Mouse (Mus musculus): ENCODE measurements at regions not wholly inside any gene's neighbourhood (a gene's known extent, or its start where the extent isn't known, plus 50 kb on each side); places are given as distances from the start of the nearest gene placed in this dataset.

DNA sequence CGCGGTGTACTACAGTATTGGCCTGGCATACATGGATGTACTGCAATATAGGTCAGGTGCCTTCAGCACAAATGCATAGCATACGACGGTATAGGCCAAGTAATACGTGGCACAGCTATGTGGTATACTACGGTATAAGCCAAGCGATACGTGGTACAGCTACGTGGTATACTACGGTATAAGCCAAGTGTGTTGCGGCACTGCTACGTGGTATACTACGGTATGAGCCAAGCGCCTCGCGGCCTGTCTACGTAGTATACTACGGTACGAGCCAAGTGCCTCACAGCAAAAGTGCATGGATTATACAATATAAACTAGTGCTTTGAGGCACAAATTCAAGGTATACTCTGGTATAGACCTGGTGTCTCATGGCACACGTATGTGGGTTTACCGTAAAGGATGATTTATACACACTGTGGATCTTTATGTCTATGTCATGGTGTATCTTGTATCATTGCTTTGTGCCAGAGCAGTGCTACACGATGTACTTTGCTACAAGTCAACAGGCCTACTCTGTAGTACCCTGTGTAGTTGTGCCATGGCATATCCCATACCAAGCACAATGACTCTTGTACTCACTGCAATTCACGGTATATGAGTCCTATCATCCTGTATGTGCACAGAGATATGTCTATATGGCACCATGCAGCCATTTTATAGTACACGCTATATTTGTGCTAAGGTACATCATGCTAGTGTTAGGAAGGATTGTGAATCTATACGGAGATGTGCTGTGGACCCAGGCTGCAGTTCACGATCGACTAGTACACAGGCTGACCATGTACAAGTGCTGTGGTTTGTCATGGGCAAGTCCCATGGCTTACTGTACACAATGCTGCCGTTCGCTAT is 72.5 kb downstream of the Rtl1 start:
- TF ChIP-seq CTCF (IDR thresholded peaks at IDR 0.05; ENCODE audit: insufficient read depth, low read depth, low read length) (no peak), POLR2A (IDR thresholded peaks at IDR 0.05; ENCODE audit: insufficient read depth, low read depth, low read length) (no peak)
- 84% methylated on average over 29 of the region's 29 CpGs for WGBS
- H3K27ac ChIP-seq (ENCODE audit: insufficient read depth, low read depth, low read length) = no peak overlapping the region
- H3K4me3 ChIP-seq (ENCODE audit: insufficient read depth, low read depth, low read length) = peak overlapping the region; percentile 2; the same call in 1 of the 2 replicates
- H3K4me1 ChIP-seq (ENCODE audit: control insufficient read depth, insufficient read depth, low read length) = no peaks in the 10 kb centered on the region

DNA sequence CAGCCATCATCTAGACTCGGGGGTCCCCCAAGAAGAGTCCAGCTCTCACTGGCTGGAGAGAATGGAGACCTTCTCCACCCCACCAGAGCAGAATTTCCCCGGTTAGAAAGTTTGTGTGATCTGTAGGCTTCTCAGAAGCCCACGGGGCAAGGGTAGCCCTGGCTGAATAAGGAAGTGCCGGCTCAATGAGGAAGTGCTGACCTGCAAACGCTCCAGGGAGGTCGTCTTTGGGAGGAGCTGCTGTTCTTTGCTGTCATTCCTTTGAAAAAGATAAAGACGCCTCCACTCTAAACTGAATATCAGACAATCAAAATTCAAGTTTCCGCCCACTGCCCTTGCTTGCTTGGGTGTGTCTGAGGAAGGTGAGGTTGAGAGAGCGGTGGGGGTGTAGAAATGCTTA is 73.0 kb downstream of the Dlk1 start:
- Histone ChIP-seq H3K4me1 (ENCODE audit: control insufficient read depth, insufficient read depth, low read length) (no peaks in the 10 kb centered on the region), H3K4me3 (ENCODE audit: insufficient read depth, low read depth, low read length) (no peak overlapping the region), H3K27ac (ENCODE audit: insufficient read depth, low read depth, low read length) (no peak overlapping the region)
- no peak for TF ChIP-seq POLR2A (IDR thresholded peaks at IDR 0.05; ENCODE audit: insufficient read depth, low read depth, low read length)
- no peak for TF ChIP-seq CTCF (IDR thresholded peaks at IDR 0.05; ENCODE audit: insufficient read depth, low read depth, low read length)
- 77% methylated on average over 9 of the region's 9 CpGs for WGBS

DNA sequence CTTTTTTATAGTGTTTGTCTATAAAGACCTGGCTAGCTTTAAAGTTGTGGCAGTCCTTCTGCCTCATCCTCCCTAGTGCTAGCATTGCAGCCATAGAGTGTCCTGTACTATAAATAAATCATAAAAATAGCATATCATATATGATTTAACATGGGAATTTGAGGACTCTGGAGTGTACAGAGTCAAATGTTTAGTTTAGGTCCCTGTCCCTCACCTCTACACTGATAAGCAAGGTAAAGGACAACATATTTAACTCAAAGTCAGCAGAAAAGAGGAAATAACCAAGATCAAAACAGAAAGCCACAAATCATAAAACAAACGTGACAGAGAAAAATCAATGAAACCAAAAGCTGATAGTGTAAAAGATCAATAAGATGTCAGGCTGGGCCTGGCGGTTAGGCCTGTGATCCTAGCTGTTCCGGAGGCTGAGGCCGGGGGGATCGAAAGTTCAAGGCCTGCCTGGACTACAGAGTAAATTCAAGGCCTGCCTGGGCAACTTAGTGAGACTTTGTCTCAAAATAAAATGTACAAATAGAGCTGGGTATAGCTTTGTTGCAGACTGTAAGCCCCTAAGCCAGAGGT is 68.7 kb downstream of the Dlk1 start:
- TF ChIP-seq POLR2A (IDR thresholded peaks at IDR 0.05; ENCODE audit: insufficient read depth, low read depth, low read length) (no peak), CTCF (IDR thresholded peaks at IDR 0.05; ENCODE audit: insufficient read depth, low read depth, low read length) (no peak)
- WGBS = 95% methylated on average over 5 of the region's 5 CpGs
- Histone ChIP-seq H3K27ac (ENCODE audit: insufficient read depth, low read depth, low read length) (no peak overlapping the region), H3K4me1 (ENCODE audit: control insufficient read depth, insufficient read depth, low read length) (no peaks in the 10 kb centered on the region; the same call in 1 of the 2 replicates), H3K4me3 (ENCODE audit: insufficient read depth, low read depth, low read length) (no peak overlapping the region)

DNA sequence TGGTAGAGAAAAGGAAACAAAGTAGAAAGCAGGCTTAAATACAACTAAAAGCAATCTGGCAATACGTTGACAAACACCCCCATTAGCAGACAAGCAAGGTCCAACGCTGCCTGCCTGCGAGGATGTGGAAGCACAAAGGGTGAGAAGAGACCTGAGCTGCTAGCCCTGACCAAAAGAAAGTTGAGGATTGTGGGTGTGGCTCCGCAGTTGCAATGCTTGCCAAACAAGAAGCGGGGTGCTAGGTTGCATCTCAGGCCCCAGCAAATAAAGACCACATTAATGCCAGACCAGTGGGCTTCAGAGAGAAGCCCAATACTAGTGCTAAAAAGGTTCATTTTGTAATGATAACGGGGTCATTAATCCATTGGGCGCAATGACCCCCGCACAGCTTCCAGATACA is 67.8 kb downstream of the Dlk1 start:
- TF ChIP-seq POLR2A (IDR thresholded peaks at IDR 0.05; ENCODE audit: insufficient read depth, low read depth, low read length) = no peak
- no peak for TF ChIP-seq CTCF (IDR thresholded peaks at IDR 0.05; ENCODE audit: insufficient read depth, low read depth, low read length)
- 33% methylated on average over 8 of the region's 8 CpGs for WGBS
- Histone ChIP-seq H3K4me3 (ENCODE audit: insufficient read depth, low read depth, low read length) (no peak overlapping the region), H3K4me1 (ENCODE audit: control insufficient read depth, insufficient read depth, low read length) (no peaks in the 10 kb centered on the region; the same call in 1 of the 2 replicates), H3K27ac (ENCODE audit: insufficient read depth, low read depth, low read length) (no peak overlapping the region)

DNA sequence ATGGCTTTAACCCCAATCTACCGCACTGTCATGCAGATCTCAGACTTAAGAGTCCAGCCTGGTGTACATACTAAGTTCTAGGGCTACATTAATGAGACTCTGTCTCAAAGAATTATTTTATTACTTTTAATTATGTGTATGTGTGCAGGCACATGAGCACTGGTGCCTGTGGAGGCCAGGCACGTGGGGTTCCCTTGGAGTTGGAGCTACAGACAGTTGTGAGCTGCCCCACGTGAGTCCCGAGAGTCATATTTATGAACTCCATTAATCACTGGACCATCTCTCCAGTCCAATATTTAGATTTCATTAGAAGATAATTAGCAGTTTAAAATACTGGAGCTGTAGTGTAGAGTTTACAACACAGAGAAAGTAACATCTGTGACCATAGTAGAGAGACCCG is 67.2 kb downstream of the Dlk1 start:
- no peaks in the 10 kb centered on the region; the same call in 1 of the 2 replicates for H3K4me1 ChIP-seq (ENCODE audit: control insufficient read depth, insufficient read depth, low read length)
- H3K4me3 ChIP-seq (ENCODE audit: insufficient read depth, low read depth, low read length) = no peak overlapping the region
- TF ChIP-seq CTCF (IDR thresholded peaks at IDR 0.05; ENCODE audit: insufficient read depth, low read depth, low read length) (no peak), POLR2A (IDR thresholded peaks at IDR 0.05; ENCODE audit: insufficient read depth, low read depth, low read length) (no peak)
- H3K27ac ChIP-seq (ENCODE audit: insufficient read depth, low read depth, low read length) = no peak overlapping the region
- 80% methylated on average over 5 of the region's 5 CpGs for WGBS

DNA sequence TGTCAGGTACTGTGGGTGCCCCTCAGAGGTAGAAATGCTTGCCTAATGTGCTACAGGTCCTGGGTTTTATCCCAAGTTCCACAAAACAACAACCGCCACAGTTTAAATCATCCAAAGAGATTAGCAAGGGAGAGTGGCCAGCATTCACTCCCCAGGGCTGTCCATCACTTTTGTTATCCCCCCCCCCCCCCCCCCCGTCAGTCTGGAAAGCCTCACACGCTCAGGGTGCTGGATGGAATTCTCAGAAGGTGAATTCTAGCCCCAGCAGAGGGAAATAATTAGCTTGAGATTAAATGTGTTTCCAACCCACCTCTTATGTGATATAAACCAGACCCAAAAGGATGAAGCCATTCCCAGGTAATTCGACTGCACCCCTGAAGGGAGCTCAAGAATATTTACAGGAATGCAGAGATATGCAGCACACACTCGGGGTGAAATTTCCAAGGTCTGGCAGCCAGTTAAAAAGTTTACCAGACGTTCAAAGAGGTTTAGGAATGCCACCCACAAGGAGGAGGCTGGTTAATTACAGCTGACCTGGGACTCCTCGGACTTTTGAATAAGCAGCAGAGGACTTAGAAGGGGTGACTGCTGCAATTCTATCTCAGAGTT is 65.9 kb downstream of the Dlk1 start:
- TF ChIP-seq CTCF (IDR thresholded peaks at IDR 0.05; ENCODE audit: insufficient read depth, low read depth, low read length) = no peak
- no peak for TF ChIP-seq POLR2A (IDR thresholded peaks at IDR 0.05; ENCODE audit: insufficient read depth, low read depth, low read length)
- no peak overlapping the region for H3K4me3 ChIP-seq (ENCODE audit: insufficient read depth, low read depth, low read length)
- 67% methylated on average over 7 of the region's 7 CpGs for WGBS

DNA sequence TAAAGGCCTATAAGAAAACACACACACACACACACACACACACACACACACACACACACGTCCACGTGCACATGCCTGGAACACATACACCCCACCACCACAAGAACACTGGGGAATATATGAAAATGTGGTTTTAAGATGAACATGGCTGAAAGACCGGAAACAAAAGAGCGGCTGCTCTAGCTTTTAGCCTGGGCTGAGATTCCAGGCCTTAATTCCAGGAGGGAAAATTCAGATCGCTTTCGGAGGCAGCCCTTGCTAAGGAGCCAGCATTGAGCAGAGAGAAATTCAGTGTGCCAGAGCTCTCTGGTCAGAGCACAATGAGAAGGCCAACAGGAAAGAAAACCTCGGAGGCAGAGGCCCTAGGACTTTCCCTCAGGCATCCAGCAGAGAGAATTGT is 65.1 kb downstream of the Dlk1 start:
- H3K4me3 ChIP-seq (ENCODE audit: insufficient read depth, low read depth, low read length) = no peak overlapping the region
- 76% methylated on average over 7 of the region's 7 CpGs for WGBS
- H3K27ac ChIP-seq (ENCODE audit: insufficient read depth, low read depth, low read length) = no peak overlapping the region
- no peaks in the 10 kb centered on the region; the same call in 1 of the 2 replicates for H3K4me1 ChIP-seq (ENCODE audit: control insufficient read depth, insufficient read depth, low read length)
- TF ChIP-seq POLR2A (IDR thresholded peaks at IDR 0.05; ENCODE audit: insufficient read depth, low read depth, low read length) (no peak), CTCF (IDR thresholded peaks at IDR 0.05; ENCODE audit: insufficient read depth, low read depth, low read length) (no peak)

More for the DNA sequence above, 65.9 kb downstream of the Dlk1 start:
- Histone ChIP-seq H3K4me1 (ENCODE audit: control insufficient read depth, insufficient read depth, low read length) (no peaks in the 10 kb centered on the region; the same call in 1 of the 2 replicates), H3K27ac (ENCODE audit: insufficient read depth, low read depth, low read length) (no peak overlapping the region)

DNA sequence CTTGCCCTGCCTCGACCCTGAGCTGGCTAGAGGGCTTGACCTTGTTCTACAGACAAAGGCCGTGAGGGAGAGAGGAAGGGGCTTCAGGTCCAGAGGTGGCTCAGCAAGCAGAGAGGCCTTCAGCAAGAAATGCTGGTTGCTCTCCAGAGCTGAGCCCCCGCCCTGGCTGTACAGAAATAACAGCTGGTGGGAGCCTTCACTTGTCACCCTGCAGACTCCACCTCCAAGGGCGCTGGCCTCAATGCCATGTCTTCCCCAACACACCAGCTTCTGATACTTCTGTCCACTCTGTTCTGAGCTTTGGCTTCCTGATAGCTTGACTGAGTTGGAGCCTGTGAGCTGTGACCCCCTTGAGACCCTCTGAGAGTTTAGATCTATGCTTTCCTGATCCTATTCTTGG is 64.3 kb downstream of the Dlk1 start:
- Histone ChIP-seq H3K4me1 (ENCODE audit: control insufficient read depth, insufficient read depth, low read length) (no peaks in the 10 kb centered on the region; the same call in 1 of the 2 replicates), H3K4me3 (ENCODE audit: insufficient read depth, low read depth, low read length) (no peak overlapping the region), H3K27ac (ENCODE audit: insufficient read depth, low read depth, low read length) (no peak overlapping the region)
- WGBS = 89% methylated on average over 4 of the region's 4 CpGs
- TF ChIP-seq CTCF (IDR thresholded peaks at IDR 0.05; ENCODE audit: insufficient read depth, low read depth, low read length) (no peak), POLR2A (IDR thresholded peaks at IDR 0.05; ENCODE audit: insufficient read depth, low read depth, low read length) (no peak)

DNA sequence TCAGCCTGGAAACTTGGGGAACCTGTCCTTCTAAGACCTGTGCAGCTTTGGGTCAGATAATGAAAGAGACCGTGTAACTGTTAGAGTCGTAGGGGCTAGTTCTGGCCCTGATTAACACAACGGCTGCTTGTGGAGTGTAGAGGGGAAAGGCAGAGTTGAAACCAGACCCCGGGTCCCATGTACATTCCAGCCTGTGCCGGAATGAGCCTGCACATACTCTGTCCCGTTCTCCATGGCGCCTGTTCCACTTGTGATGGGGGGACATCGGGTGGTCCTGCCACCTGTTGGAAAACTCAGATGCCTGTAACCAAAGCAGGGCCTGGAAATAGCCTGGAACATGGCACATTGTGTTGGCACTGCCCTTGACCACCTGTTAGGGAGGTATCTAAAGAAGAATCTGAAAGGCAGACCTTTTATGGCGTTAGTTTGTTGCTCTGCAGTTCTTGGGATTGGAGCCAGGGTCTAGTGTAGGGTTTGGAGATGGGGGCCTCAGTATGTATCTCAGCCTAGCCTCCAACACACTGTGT is 61.7 kb downstream of the Dlk1 start:
- WGBS = 94% methylated on average over 9 of the region's 9 CpGs
- no peak for TF ChIP-seq POLR2A (IDR thresholded peaks at IDR 0.05; ENCODE audit: insufficient read depth, low read depth, low read length)
- H3K4me3 ChIP-seq (ENCODE audit: insufficient read depth, low read depth, low read length) = no peak overlapping the region
- H3K27ac ChIP-seq (ENCODE audit: insufficient read depth, low read depth, low read length) = no peak overlapping the region
- H3K4me1 ChIP-seq (ENCODE audit: control insufficient read depth, insufficient read depth, low read length) = no peaks in the 10 kb centered on the region; the same call in 1 of the 2 replicates
